ENCODE assay signal across 14 mouse cellular contexts in genomic region chr7:134231378-134232346, GRCm38 (mm10). TPM values are rescaled to one million over a fixed set of nuclear protein-coding genes. Genes with fewer than 3 reads are reported as not detected.
DNase-seq lines count a peak whose midpoint lies in the region; ATAC-seq and TF ChIP-seq lines count a peak whose summit lies in the region.
"Had no signal": no experiment of that assay in that cellular context is flagged by ENCODE, and none has a peak within 500 bp of the region (broad histone marks: within the 10 kb centered on the region; RNA-seq: fewer than 3 reads in every experiment).

Gene Adam12, minus strand, starts transcription at chr7:134232146.

- TF ChIP-seq CTCF in kidney, postnatal 0 days (IDR thresholded peaks at IDR 0.05; ENCODE audit: low read depth), result no peak

- no peaks in the 10 kb centered on the region for H3K36me3 ChIP-seq in kidney, postnatal 0 days (ENCODE audit: insufficient read depth, low read length)
- no peaks in the 10 kb centered on the region for H3K36me3 ChIP-seq in limb, embryonic 10.5 days
- no peaks in the 10 kb centered on the region for H3K36me3 ChIP-seq in forebrain, embryonic 15.5 days
- H3K36me3 ChIP-seq: midbrain, embryonic 15.5 days; stomach, embryonic 15.5 days had no signal

- H3K27ac ChIP-seq in kidney, postnatal 0 days, result no peak within 1 kb of the TSS
- H3K27ac ChIP-seq in limb, embryonic 10.5 days, result peak within 1 kb of the TSS; percentile 62
- H3K27ac ChIP-seq in forebrain, embryonic 15.5 days (replicated peaks), result no peak within 1 kb of the TSS
- H3K27ac ChIP-seq: forebrain, embryonic 13.5 days; midbrain, embryonic 15.5 days; stomach, embryonic 15.5 days had no signal

- DNase-seq in adrenal gland, postnatal 10 days, result no peak
- DNase-seq in adrenal gland, adult (ENCODE audit: inconsistent age in 2 of 2, low spot score in 1 of 2), result no peak
- peak; percentile 48 for DNase-seq in kidney, postnatal 0 days (ENCODE audit: low spot score)
- DNase-seq in kidney, adult 18-20 months, result no peak
- peak; percentile 37 for DNase-seq in 3T3-L1 (ENCODE audit: low read depth, low spot score)
- no peak for DNase-seq in limb, embryonic 10.5 days (ENCODE audit: low spot score)
- DNase-seq: adrenal gland, adult 8-10 months; cerebellum, adult 18-20 months; lung, postnatal 14 days had no signal

- no peak within 1 kb of the TSS for H3K4me3 ChIP-seq in kidney, postnatal 0 days (replicated peaks; ENCODE audit: low read depth, low read length)
- H3K4me3 ChIP-seq in limb, embryonic 10.5 days, result no peak within 1 kb of the TSS
- no peak within 1 kb of the TSS for H3K4me3 ChIP-seq in forebrain, embryonic 15.5 days
- H3K4me3 ChIP-seq: forebrain, embryonic 13.5 days; midbrain, embryonic 15.5 days; stomach, embryonic 15.5 days had no signal

- ATAC-seq in kidney, postnatal 0 days (replicated peaks; ENCODE audit: low FRiP score, low read depth), result no peak
- no peak for ATAC-seq in megakaryocyte, adult 5-6 weeks (ENCODE audit: poor library complexity, severe bottlenecking)
- no peak for ATAC-seq in forebrain, embryonic 15.5 days (replicated peaks)
- ATAC-seq: forebrain, embryonic 13.5 days; midbrain, embryonic 15.5 days had no signal

- no peak within 1 kb of the TSS for H3K4me2 ChIP-seq in kidney, postnatal 0 days (ENCODE audit: low read length)
- no peak within 1 kb of the TSS for H3K4me2 ChIP-seq in forebrain, embryonic 15.5 days (replicated peaks)
- H3K4me2 ChIP-seq: forebrain, embryonic 13.5 days; midbrain, embryonic 15.5 days; stomach, embryonic 15.5 days had no signal

- WGBS in kidney, postnatal 0 days, result 44% methylated on average over 14 of the region's 14 CpGs
- WGBS in limb, embryonic 10.5 days, result 72% methylated on average over 14 of the region's 14 CpGs
- WGBS in forebrain, embryonic 15.5 days, result 79% methylated on average over 14 of the region's 14 CpGs

- no peaks in the 10 kb centered on the region for H3K9me3 ChIP-seq in kidney, postnatal 0 days (replicated peaks; ENCODE audit: low read length)
- H3K9me3 ChIP-seq in limb, embryonic 10.5 days (replicated peaks), result no peaks in the 10 kb centered on the region
- no peaks in the 10 kb centered on the region for H3K9me3 ChIP-seq in forebrain, embryonic 15.5 days
- H3K9me3 ChIP-seq: forebrain, embryonic 13.5 days; midbrain, embryonic 15.5 days; stomach, embryonic 15.5 days had no signal

- peaks cover 8% of the 10 kb centered on the region; the same call in 1 of the 2 replicates for H3K4me1 ChIP-seq in kidney, postnatal 0 days (replicated peaks; ENCODE audit: insufficient read depth, low read length)
- H3K4me1 ChIP-seq in limb, embryonic 10.5 days, result peaks cover 37% of the 10 kb centered on the region
- H3K4me1 ChIP-seq in forebrain, embryonic 15.5 days, result peaks cover 8% of the 10 kb centered on the region
- H3K4me1 ChIP-seq: stomach, embryonic 15.5 days had no signal

- H3K27me3 ChIP-seq in kidney, postnatal 0 days (ENCODE audit: insufficient read depth, low read length), result no peaks in the 10 kb centered on the region
- H3K27me3 ChIP-seq in limb, embryonic 10.5 days (ENCODE audit: low read depth, poor library complexity, severe bottlenecking), result peaks cover 6% of the 10 kb centered on the region; the same call in 1 of the 2 replicates
- no peaks in the 10 kb centered on the region for H3K27me3 ChIP-seq in forebrain, embryonic 15.5 days
- H3K27me3 ChIP-seq: forebrain, embryonic 13.5 days; midbrain, embryonic 15.5 days; stomach, embryonic 15.5 days had no signal

- H3K9ac ChIP-seq in kidney, postnatal 0 days (ENCODE audit: low read depth, low read length), result no peak within 1 kb of the TSS
- no peak within 1 kb of the TSS for H3K9ac ChIP-seq in forebrain, embryonic 15.5 days (replicated peaks)
- H3K9ac ChIP-seq: forebrain, embryonic 13.5 days; midbrain, embryonic 15.5 days; stomach, embryonic 15.5 days had no signal

RNA-seq across cellular contexts. Expression of gene Adam12, which starts in this region (rescaled TPM):
- total RNA-seq in adrenal gland, postnatal 10 days (2021), result 10 to 100 TPM; 26.6 to 31.0 TPM
- 2.6 and 2.8 TPM in 2 replicates for polyA plus RNA-seq in kidney, postnatal 0 days (2015; fragmentation: Nextera tagmentation; extraction: Ambion mirVana)
- polyA plus RNA-seq in limb, embryonic 10.5 days (2016; fragmentation: Nextera tagmentation; extraction: Ambion mirVana), result 3.1 and 3.4 TPM in 2 replicates
- 0.09 TPM in 1 of 2 replicates, not detected in the other for total RNA-seq in megakaryocyte, adult 5-6 weeks (2015)
- 0.12 and 0.26 TPM in 2 replicates for total RNA-seq in megakaryocyte, adult 5-6 weeks (2017)
- 2.3 and 2.8 TPM in 2 replicates for polyA plus RNA-seq in forebrain, embryonic 15.5 days (2015; fragmentation: Nextera tagmentation; extraction: Ambion mirVana)

Comparison
In these comparisons a context has a peak if more than half of its experiments do, and no peak if none do; other contexts are left out.
1. RNA of gene Adam12 (total RNA-seq): 26.6 to 31.0 TPM in adrenal gland, postnatal 10 days; 0.09 to 0.26 TPM in megakaryocyte, adult 5-6 weeks; every median in the first group is over 10 times any median in the second.
2. DNase-seq: peak in kidney, postnatal 0 days (single experiment) and 3T3-L1 (single experiment); none in adrenal gland, postnatal 10 days (single experiment), adrenal gland, adult (0 of 2), kidney, adult 18-20 months (single experiment) and limb, embryonic 10.5 days (single experiment).